Comparison of ENCODE assay signal across 26 mouse cellular contexts in genomic region chr11:100207498-100207897, GRCm38 (mm10). TPM values are rescaled to one million over a fixed set of nuclear protein-coding genes. Genes with fewer than 3 reads are reported as not detected.
DNase-seq lines count a peak whose midpoint lies in the region; ATAC-seq and TF ChIP-seq lines count a peak whose summit lies in the region.
"Had no signal": no experiment of that assay in that cellular context is flagged by ENCODE, and none has a peak within 500 bp of the region (broad histone marks: within the 10 kb centered on the region; RNA-seq: fewer than 3 reads in every experiment).

TSS of gene Krt14 (minus strand) at chr11:100207548.

- no peak for TF ChIP-seq CTCF in lung, adult 2 months (IDR thresholded peaks at IDR 0.05; ENCODE audit: insufficient read depth, low read length)
- TF ChIP-seq CTCF in brain, embryonic 14.5 days (IDR thresholded peaks at IDR 0.05; ENCODE audit: borderline replicate concordance, extremely low read depth, insufficient read depth, insufficient read length): no peak
- no peak for TF ChIP-seq CTCF in kidney, adult 2 months (conservative IDR thresholded peaks at IDR 0.05; ENCODE audit: insufficient read depth, insufficient read length, low read depth, low read length)

- H3K4me3 ChIP-seq in lung, adult 2 months (replicated peaks; ENCODE audit: extremely low read depth, low read depth, low read length): no peak within 1 kb of the TSS
- no peak within 1 kb of the TSS for H3K4me3 ChIP-seq in limb, embryonic 10.5 days
- peak within 1 kb of the TSS; percentile 21 for H3K4me3 ChIP-seq in stomach, embryonic 16.5 days (replicated peaks; ENCODE audit: low read length)
- H3K4me3 ChIP-seq in kidney, adult 2 months (ENCODE audit: insufficient read depth, low read depth, low read length): no peak within 1 kb of the TSS
- H3K4me3 ChIP-seq: erythroblast, embryonic 14.5 days; heart, embryonic 15.5 days; left cerebral cortex, adult 2 months; midbrain, embryonic 12.5 days had no signal

- no peaks in the 10 kb centered on the region for H3K9me3 ChIP-seq in limb, embryonic 10.5 days (replicated peaks)
- no peaks in the 10 kb centered on the region for H3K9me3 ChIP-seq in stomach, embryonic 16.5 days (replicated peaks; ENCODE audit: control insufficient read depth, low read length)
- H3K9me3 ChIP-seq: heart, embryonic 15.5 days; midbrain, embryonic 12.5 days had no signal

- no peaks in the 10 kb centered on the region for H3K4me1 ChIP-seq in lung, adult 2 months (ENCODE audit: control insufficient read depth, insufficient read depth, low read length)
- H3K4me1 ChIP-seq in limb, embryonic 10.5 days: no peaks in the 10 kb centered on the region
- H3K4me1 ChIP-seq in stomach, embryonic 16.5 days (ENCODE audit: control insufficient read depth, insufficient read depth, low read length): no peaks in the 10 kb centered on the region
- H3K4me1 ChIP-seq in kidney, adult 2 months (ENCODE audit: control insufficient read depth, insufficient read depth, low read length): no peaks in the 10 kb centered on the region
- H3K4me1 ChIP-seq: heart, embryonic 15.5 days; midbrain, embryonic 12.5 days had no signal

- 79% methylated on average over 8 of the region's 8 CpGs for WGBS in lung, adult 2 months
- WGBS in limb, embryonic 10.5 days: 95% methylated on average over 8 of the region's 8 CpGs
- 84% methylated on average over 8 of the region's 8 CpGs for WGBS in stomach, embryonic 16.5 days
- WGBS in kidney, adult 2 months: 78% methylated on average over 8 of the region's 8 CpGs

- H3K27ac ChIP-seq in limb, embryonic 10.5 days: no peak within 1 kb of the TSS
- H3K27ac ChIP-seq in stomach, embryonic 16.5 days (ENCODE audit: low read length): peak within 1 kb of the TSS; percentile 55
- no peak within 1 kb of the TSS for H3K27ac ChIP-seq in kidney, adult 2 months (ENCODE audit: insufficient read depth, low read depth, low read length)
- H3K27ac ChIP-seq: heart, embryonic 15.5 days; left cerebral cortex, adult 2 months; midbrain, embryonic 12.5 days had no signal

- no peaks in the 10 kb centered on the region for H3K27me3 ChIP-seq in limb, embryonic 10.5 days (ENCODE audit: low read depth, poor library complexity, severe bottlenecking)
- H3K27me3 ChIP-seq in stomach, embryonic 16.5 days (ENCODE audit: control insufficient read depth, insufficient read depth, low read length): no peaks in the 10 kb centered on the region
- H3K27me3 ChIP-seq in kidney, adult 2 months (replicated peaks; ENCODE audit: control insufficient read depth, insufficient read depth, low read length): no peaks in the 10 kb centered on the region
- H3K27me3 ChIP-seq: midbrain, embryonic 12.5 days had no signal

- H3K36me3 ChIP-seq in limb, embryonic 10.5 days: no peaks in the 10 kb centered on the region
- no peaks in the 10 kb centered on the region for H3K36me3 ChIP-seq in stomach, embryonic 16.5 days (ENCODE audit: control insufficient read depth, insufficient read depth, low read length)
- H3K36me3 ChIP-seq in kidney, adult 2 months (ENCODE audit: control insufficient read depth, insufficient read depth, low read length): no peaks in the 10 kb centered on the region
- H3K36me3 ChIP-seq: heart, embryonic 15.5 days; midbrain, embryonic 12.5 days had no signal

- no peak within 1 kb of the TSS for H3K9ac ChIP-seq in stomach, embryonic 16.5 days (ENCODE audit: low read length)
- H3K9ac ChIP-seq: forebrain, postnatal 0 days; heart, embryonic 15.5 days; lung, embryonic 14.5 days; midbrain, embryonic 12.5 days had no signal

- no peak for ATAC-seq in stomach, embryonic 16.5 days (ENCODE audit: insufficient read depth, low FRiP score)
- ATAC-seq: activated CD4-positive, CD25-positive, alpha-beta regulatory T cell, adult 4 months; forebrain, postnatal 0 days; Patski had no signal

- TF ChIP-seq POLR2A in lung, adult 2 months (IDR thresholded peaks at IDR 0.05; ENCODE audit: borderline replicate concordance, extremely low read depth, low read depth, low read length): no peak
- TF ChIP-seq POLR2A in brain, embryonic 14.5 days (IDR thresholded peaks at IDR 0.05; ENCODE audit: borderline replicate concordance, extremely low read depth, insufficient read depth, insufficient read length, poor library complexity, severe bottlenecking): no peak
- no peak for TF ChIP-seq POLR2A in kidney, adult 2 months (IDR thresholded peaks at IDR 0.05; ENCODE audit: low read depth, low read length)

- no peak within 1 kb of the TSS for H3K4me2 ChIP-seq in stomach, embryonic 16.5 days (ENCODE audit: low read depth, low read length)
- H3K4me2 ChIP-seq: heart, embryonic 15.5 days; liver, embryonic 11.5 days; lung, embryonic 14.5 days; midbrain, embryonic 12.5 days had no signal

- DNase-seq in lung, adult 2 months: no peak
- no peak for DNase-seq in lung, postnatal 4 days
- no peak for DNase-seq in brain, embryonic 14.5 days (ENCODE audit: low read depth)
- DNase-seq in limb, embryonic 10.5 days (ENCODE audit: low spot score): no peak
- DNase-seq in kidney, adult 2 months: no peak
- DNase-seq in left cerebral cortex, adult 18-20 months (ENCODE audit: low spot score in 2 of 2): no peak
- DNase-seq: adrenal gland, postnatal 14 days; B cell, adult 2 months; cerebellum, adult 2 months; forebrain, postnatal 0 days; heart, adult 11 months; lung, embryonic 14.5 days; right cerebral cortex, postnatal 4 days had no signal

RNA-seq across cellular contexts. Expression of gene Krt14, which starts in this region (rescaled TPM):
- polyA plus RNA-seq in lung, adult 2 months (2012; rRNA removed): 0.51 and 51.5 TPM in 2 replicates
- polyA plus RNA-seq in brain, embryonic 14.5 days (2012; rRNA removed): 22.8 and 36.6 TPM in 2 replicates
- 8.0 and 32.0 TPM in 2 replicates for polyA plus RNA-seq in limb, embryonic 10.5 days (2016; fragmentation: Nextera tagmentation; extraction: Ambion mirVana)
- polyA plus RNA-seq in stomach, embryonic 16.5 days (2015; fragmentation: Nextera tagmentation; extraction: Ambion mirVana): 46.4 and 67.1 TPM in 2 replicates
- 1.3 and 1.4 TPM in 2 replicates for polyA plus RNA-seq in kidney, adult 2 months (2012; rRNA removed)
- total RNA-seq in left cerebral cortex, adult 18-20 months (2021): not detected
- total RNA-seq: gastrocnemius, adult 18-20 months; hematopoietic stem cell, adult 5-6 weeks; left cerebral cortex, adult 2 months; neutrophil, adult 5-6 weeks had no signal
- polyA plus RNA-seq: activated CD4-positive, CD25-positive, alpha-beta regulatory T cell, adult 4 months; cortical plate, adult 2 months; kidney, embryonic 14.5 days; lung, embryonic 14.5 days; Patski had no signal
